Mouse (Mus musculus) small intestine, adult 2 months (tissue): Measurements from ENCODE around the gene Serpinf2.

Source experiments
- CTCF ChIP-seq: fragments of 200-500 bp; IDR thresholded peaks from 2 replicates; pipeline ENCODE4 v1.5.1; 2012; ENCODE audit warnings: low read depth, mild to moderate bottlenecking, control low read depth, inconsistent platforms, low read length, moderate library complexity, mixed read lengths; ENCODE audit not compliant: insufficient replicate concordance, insufficient read length; ENCODE audit errors: extremely low read depth
- POLR2A ChIP-seq: fragments of 200-500 bp; IDR thresholded peaks from 2 replicates; pipeline ENCODE4 v1.6.1; 2012; ENCODE audit warnings: low read depth, mild to moderate bottlenecking, control low read depth, inconsistent platforms, low read length, moderate library complexity

DNA sequence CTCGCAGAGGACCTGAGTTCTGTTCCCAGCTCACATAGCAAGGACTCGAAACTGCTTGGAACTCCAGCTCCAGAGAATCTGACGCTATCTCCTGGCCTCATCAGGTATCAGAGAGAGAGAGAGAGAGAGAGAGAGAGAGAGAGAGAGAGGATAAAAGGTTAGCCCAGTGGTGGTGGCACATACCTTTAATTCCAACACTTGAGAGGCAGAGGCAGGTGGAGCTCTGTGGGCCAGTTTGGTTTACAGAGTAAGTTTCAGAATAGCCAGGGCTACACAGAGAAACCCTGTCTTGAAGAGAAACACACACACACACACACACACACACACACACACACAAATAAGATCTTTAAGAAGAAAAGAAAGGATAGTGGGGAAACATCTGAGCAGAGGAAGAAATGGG lies 16.3 kb downstream of the Serpinf2 start:
- TF ChIP-seq POLR2A (no peak), CTCF (no peak)
